Mouse (Mus musculus) kidney, adult 9 months (tissue): ENCODE data around the gene Prmt7.
"Not testable (repeated sequence)": the region's sequence is repeated elsewhere in the genome, so short reads cannot be mapped to it uniquely, and the experiment has no call there.

ENCODE experiments used
- DNase-seq: peaks from one replicate; pipeline ENCODE4 v3.0.0; 2022

Gene Prmt7

DNA sequence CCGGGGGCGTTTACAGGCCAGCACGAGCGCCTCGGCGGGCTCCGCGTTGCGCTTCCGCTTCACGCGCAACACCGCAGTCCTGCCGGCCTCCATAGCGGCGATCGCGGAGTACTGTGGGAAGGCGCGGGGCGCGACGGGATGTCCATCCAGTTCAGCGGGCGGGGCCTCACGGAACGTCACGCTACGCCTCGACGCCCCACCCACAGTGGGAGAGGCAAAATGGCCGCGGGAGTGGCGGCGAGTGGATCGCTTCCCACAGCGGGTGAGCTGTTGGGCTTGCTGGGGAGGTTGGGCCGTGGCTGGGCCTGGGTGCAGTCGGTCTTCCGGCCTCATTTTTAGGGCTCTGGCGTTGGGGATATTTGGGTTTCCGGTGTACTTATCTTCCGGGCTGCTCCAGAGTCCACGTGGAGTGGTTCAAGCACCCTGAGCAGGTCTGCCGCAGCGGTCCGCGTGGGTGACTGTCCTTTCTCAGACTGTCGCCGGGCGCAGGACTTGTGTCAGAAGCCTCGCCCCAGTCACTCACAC, at the start of gene Prmt7, which contains the start of gene Slc7a6os:
Prmt7 (plus strand) TSS at position 116 of the 525 bp plus-strand sequence.
Slc7a6os (minus strand) TSS at position 115 of the 525 bp plus-strand sequence.
- peak; percentile 95 for DNase-seq

DNA sequence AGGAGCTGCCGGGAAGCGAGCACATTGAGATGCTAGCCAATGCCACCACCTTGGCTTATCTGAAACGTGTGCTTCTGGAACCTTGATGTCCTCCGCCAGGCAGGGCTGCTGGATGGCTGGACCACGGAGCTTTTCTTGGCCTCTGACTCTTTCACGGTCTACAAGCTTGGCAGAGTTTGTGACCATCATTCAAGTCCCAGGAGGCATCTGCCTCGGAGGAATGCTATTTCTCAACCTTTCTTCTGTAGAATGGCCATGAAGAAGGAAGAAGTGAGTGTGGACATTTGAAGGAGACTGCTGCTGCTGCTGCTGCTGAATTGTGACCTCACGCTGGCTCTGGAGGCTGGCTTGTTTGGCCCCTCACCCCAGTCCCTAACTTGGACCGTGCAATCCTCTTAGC, 47.5 kb upstream of the Prmt7 start:
- DNase-seq, result no peak

DNA sequence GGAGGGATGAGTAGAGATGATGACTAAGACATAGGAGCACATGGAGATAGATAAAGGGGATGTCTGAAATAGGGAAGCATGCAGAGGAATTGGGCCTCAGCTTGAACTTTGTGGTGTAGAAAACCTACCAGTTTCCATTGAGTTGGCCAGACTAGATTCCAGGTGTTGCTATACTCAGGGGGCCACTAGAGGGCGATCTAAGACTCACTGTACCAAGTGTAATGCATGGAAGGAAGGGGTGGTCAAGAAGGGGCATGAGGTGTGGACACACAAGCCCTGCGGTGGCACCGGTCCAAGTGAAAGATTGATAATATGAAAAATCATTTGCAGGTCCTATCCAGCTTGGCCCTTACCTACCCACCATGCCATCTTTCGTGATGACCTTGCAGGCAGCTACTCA, 45.3 kb upstream of the Prmt7 start:
- peak; percentile 79 for DNase-seq

DNA sequence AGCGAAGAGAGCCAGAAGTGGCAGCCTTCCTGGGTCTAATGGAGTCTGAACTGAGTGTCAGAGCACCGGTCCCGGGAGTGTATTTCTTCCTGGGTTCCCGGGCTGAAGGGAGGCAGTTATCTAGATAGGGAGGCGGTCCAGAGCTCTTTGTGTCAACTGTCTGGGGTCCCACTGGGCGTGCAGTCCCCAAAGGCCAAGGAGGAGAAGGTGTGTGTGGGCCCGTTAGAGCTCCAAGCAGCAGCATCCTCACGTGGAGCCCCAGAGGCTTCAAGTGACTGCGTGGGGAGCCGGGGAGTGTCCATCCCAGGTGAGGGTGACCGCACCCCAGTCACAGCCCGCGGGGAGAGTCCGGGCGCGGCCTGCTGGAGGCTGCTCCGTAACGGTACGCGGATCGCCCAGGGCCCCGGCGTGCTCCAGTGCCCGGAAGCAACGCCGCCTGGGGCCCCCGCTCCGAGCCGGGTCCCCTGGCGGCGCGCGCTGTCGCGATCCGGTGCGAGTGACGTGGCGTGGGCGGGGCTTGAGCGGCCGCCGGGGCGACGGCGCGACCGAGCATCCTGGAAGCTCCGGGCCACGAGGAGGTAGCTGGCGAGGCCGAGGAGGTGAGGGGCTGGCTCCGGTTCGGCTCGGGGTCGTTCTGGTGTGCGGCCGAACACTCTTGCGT, 42.2 kb upstream of the Prmt7 start, which contains the start of gene Slc7a6:
Slc7a6 (plus strand) TSS at position 502 of the 661 bp plus-strand sequence.
- peak; percentile 67 for DNase-seq

DNA sequence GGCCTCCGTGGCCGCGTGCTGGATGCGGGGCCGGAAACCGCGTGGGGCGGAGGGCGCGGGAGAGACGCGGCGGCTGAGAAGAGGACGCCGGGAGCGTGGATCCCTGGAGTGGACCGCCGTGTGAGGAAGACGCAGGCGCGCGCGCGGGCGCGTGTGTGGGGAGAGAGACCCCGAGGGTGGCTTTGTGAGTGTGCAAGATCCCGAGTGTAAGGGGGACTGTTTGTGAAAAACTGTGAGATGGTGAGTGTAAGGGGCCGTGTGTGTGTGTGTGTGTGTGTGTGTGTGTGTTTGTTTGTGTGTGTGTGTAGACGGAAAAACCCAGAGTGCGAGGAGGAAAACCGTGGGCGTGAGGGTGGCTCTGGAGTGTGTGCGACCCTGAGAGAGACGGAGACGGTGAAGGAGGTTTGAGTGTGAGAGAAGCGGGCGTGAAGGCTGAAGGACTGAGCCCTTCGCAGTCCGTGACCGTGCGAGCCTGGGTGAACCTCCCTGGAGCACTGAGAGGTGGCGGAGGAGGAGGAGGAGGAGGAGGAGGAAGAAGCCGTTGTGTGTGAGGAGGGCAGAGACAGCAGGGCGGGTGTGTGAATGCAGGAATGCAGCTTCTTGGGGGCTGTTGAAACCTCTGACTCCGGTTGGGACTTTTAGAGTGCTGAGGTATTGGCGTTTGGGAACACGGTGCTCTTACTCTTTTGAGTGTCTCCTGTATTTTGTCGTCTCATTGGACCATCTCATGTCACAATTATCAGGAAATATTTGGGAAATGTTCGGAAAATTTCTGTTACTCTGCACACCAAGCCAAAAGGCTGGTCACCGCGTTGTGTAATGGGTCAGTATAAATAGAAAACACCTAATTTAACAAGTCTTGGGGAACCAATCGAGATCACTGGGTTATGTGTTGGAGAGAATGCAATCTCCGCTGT, 41.5 kb upstream of the Prmt7 start:
- DNase-seq, result no peak

DNA sequence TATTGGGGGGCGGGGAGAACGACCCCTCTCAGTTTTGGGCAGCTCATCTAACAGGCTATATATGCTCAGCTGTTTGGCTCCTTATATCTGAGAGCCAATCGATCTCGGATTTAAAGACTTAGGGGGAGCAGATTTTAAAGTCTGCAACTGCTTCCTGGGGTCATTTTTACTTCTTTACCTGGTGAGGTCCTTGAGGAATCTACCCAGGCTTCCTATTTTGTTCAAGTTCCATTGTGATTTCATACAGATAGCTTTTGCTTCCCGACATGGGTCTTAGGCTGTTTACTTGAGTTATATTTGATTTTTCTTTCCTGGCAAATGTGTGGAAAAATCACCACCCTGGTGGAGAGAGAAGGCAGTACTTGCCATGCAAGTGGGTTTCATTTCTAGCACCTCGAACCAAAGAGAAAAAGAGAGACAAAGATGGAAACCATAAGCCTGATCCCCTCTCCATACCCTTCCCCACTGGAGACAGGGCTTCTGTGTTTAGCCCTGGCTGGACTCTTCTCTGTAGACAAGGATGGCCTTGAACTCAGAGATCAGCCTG, 40.7 kb upstream of the Prmt7 start:
- no peak for DNase-seq

DNA sequence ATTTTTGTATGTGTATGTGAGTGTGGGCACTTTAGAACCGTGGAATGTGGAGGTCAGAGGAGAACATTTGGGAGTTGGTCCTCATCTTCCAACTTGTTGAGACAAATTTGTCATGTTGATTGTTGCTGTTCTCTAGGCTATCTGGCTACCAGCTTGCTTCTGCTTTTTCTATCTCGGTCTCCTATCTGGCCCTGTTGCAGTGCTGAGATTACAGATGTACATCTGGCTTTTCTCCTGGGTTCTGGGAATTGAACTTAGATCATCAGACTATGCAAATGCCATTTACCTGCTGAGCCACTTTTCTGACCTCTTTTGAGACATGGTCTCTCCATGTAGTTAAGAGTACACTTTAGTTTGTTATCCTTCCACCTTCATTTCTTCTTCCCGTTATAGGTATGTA, 37.2 kb upstream of the Prmt7 start:
- no peak for DNase-seq

DNA sequence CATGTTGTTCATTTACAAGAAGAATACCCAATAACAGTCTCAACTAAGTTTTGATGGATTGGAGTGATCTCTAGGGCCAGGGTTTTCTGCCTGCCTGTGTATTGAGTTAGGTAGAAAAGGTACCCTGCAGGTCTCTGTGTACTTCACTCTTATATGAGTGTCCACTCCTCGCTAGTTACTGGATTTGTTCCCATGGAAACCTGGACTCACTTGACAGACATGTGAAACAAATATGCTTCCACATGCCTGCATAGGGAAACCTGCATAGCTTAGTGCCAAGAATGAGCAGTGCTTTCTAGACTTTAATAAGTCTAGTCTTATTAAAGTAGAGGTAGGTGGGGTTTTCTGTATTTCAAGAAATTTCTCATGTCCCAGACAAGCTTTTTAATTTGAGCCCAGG, 33.8 kb upstream of the Prmt7 start:
- DNase-seq, result no peak

DNA sequence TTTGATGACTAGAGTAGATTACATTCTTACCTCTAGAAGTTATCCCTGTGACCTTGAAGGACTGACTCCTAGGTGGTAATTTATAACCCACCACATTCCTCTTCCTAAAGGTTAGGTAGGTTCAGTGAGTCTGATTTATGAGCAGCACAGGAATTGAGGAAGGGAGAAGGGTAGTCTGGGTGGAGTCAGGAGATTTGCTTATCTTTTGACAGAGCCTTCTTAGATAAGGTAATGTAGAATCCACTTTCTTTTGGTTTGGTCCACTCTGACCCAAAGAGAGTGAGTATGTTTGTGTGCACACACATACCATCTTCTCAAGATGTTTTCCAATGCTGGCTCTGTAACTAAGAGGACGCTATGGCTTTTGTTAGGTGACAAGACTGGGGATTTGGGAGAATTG, 33.1 kb upstream of the Prmt7 start:
- no peak for DNase-seq

DNA sequence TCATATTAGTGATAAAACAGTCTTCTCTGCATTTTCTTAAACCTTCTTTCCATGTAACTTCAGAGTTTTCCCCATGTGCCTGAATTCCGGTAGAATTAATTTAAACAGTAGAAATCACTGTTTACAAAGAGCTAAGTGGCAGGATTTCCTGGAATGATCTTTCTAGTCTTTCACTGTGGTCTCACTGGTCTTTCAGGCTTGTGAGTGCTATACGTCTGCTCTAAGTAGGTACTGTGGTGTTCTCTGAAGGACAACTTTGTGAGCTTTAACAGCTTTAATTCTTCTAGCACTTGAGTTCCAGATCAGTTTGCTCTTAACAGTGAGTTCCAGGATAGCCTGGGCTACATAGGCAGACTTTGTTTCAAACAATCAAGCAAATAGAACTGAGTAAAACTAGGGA, 32.3 kb upstream of the Prmt7 start:
- DNase-seq, result no peak

DNA sequence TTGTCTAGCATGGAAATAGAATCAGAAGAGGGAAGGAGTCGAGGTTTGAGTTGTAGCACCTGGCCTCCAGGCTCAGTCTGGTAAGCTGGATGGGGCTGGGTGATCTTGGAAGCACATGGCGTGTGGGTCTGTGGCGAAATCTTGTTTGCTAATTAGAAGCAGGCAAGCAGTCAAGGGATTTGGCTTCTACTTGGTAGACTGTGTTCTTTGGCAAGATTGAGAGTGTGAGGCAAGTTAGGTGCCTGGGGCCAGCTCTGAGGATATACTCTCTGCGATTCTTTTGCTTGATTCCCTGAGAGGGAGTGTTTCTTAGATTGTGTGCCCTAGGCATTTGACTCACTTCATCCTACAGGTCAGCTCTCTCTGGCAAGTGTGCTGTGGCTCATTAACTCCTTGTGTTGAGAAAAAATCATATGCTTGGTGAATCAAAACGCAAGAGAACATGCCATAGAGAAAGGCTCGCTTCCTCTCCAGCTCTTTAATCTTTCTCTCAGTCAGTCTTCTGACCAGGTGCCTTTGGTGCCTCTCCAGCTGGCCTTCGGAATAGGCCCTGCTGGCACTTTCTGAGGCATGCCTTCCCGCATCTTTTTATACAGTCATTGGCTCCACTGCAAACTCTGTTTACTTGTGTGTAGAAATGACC, 25.0 kb upstream of the Prmt7 start:
- DNase-seq, result no peak

DNA sequence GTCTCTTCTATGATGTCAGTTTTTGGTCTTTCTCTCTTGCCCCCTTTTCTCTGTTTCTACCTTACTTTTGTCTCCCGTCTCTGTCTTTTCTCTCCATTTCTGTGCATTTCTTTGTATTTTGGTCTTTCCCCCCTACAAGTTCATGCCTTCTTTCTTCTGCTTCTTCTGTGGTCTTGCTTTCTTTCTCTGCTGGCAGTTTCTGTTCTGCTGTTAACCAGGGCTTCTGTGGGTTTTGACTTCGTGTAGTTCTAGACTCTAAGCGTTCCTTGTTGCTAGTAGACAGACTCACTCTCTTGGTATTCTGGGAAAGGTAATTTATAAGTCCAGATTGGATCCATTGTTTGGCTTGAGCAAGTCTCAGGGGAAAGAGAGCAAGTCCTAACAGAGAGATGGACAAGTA, 24.3 kb upstream of the Prmt7 start:
- no peak for DNase-seq

DNA sequence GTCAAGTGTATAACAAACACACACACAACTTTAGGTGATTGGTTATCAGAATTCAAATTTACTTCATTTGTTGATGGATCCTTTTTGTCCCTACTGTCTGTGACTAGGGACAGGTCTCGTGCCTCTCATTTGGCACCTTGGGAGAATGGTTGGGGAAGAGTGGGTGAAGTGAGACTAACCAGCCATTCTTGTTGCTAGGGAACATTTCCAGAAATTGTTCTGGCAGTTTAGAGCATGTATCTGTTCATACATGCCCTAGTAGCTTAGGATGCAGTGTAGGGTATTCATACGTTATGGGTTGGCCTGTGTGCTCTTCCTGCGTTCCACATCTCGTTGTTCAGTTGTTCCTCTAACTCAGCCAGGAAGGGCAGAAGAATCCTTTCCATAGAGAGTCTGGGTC, 21.6 kb upstream of the Prmt7 start:
- no peak for DNase-seq

DNA sequence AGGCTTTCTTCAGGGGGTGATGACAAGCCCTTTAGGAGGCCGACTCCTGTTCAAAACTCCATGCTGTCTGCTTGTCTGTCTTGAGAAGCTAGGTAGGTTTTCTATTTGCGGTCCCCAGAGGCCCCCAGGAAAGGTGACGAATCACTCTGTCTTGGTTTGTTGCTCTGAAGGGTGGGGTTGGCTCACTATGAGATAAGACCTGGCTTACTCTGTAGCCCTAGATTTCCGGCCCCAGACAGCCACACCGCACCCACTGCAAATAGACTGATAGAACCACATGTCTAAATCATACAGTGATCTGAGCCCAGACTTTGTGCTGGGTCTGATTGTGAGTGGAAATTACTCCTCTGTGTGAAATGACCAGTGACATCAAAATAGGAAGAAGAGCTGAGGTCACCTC, 19.1 kb upstream of the Prmt7 start:
- DNase-seq, result no peak

DNA sequence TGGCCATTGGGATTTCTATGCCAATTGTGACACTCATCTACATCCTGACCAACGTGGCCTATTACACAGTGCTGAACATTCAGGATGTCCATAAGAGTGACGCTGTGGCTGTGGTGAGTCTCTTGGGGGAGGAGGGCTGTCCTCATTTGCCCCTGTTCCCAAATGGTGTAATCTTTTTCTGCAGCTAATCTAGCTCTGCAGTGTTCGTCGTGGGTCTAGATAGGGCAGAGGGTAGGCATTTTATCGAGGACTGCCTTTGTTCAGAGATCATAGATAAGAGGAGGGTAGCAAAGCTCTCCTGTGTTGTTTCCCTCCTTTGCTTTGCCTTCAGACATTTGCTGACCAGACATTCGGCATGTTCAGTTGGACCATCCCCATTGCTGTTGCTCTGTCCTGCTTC, 17.6 kb upstream of the Prmt7 start:
- no peak for DNase-seq

DNA sequence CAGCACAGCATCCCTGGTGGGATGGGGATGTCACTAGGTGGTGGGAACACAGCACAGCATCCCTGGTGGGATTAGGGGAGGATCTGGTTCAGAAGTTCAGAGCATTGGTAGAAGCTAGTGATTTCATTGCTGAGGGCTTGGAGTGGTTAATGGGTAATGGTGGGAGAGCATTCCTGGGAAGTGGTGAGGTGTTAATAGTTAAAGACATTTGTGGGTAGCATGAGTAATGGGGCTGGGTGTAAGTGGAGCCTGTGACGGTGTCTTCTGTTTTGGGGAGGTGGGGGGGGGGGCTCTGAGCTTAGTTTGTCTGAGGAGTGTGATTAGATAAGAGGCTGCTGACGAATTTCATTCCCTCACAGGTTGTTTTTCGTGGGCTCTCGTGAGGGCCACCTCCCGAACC, 16.7 kb upstream of the Prmt7 start:
- no peak for DNase-seq

DNA sequence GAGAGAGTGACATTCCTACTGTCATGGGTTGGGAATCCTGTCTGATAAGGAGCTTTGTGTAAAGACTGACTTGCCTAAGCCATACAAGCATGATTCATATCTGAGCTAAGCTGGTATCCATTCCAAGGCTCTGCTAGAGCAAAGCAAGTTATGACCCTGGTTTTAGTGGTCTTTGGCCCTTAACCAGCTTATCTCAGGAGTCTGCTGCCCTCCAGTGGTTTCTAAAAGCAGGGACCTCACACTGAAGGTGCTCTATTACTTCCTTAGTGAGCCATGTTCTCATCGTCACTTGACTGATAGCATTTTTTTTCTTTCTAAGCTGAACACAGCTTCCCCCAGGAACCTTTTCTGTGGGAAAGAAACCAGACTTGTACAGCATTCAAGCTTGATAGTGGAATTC, 12.0 kb upstream of the Prmt7 start:
- DNase-seq, result peak; percentile 53

DNA sequence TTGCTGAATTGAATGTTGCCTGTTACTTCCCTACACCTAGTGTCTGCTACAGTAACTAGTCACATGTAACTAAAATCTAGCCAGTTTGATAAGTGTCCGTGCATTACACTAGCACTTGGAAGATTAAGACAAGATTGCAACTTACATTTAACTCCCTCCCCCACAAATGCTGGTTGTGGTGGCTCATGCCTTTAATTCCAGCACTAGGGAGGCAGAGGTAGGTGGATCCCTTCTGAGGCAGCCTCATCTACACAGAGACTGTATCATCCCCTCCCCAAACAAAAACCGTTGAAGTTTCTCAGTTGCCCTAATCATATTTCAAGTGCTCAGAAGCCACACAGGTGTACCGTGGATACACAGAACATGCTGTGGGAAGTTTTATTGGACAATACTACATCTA, 11.1 kb upstream of the Prmt7 start:
- not testable (repeated sequence) for DNase-seq

DNA sequence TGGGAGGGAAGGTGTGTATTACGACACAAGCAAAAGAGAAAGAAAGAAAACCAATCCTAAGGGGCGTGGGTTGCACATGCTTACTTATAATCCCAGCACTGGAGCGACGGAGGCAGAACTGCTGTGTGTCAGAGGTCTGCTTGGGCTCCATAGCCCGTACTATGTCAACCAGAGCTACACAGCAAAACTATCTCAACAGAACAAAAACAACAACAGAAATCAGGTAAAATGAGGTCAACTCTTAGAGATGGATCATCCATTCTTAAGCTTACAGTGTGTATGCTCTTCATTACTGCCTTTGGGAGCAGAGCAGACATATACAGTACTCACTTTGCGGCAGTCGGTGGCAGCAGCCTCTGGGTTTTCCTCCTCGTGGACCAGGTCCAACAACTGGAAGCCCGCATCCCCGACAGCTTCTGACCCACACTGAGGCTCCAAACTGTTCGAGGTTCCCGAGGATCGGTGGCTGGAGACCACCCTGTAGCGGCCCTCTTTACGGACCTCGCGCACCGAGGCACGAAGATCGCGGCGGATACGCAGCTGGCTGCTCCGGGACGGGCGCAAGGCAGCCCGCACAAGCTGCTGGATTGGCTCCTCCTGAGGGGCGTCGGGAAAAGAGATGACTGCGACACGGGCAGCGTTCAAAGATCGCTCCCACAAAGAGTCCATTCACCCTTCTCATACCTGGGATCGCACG, 553 bp upstream of the Prmt7 start:
- no peak for DNase-seq

DNA sequence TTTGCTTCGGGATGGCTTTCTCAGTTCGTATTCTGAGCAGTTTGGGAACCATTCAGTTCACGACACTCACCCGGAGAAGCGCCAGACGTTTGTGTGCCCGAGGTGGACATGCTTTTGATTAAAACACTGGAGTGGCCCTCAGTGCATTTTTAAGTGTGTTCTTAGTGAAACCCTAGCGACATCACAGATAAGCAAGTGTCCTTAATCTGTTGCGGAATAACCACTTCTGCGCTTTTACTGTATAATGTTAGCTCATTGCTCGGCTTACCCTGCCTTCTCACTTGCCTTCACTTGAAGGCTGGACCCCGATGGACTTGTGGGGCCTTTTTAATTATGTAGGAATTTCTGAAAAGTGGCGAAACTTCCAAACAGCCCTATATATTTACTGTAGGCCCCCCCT, 685 bp downstream of the Prmt7 start:
- DNase-seq, result no peak

DNA sequence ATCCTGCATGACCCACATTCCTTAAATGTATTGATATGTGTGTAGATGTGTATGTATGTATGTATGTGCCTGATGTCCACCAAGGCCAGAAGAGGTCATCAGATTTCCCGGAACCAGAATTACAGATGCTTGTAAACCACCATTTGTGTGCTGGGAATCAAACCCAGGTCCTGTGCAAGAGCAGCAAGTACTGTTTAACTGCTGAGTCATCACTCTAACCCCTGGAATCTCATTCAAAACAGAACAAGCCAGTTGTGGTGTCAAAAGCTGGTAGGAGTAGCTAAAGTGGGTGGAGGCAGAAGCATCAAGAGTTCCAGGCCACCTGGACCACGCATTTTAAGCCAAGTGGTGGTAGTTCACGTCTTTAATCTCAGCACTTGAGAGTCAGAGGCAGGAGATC, 3.2 kb downstream of the Prmt7 start:
- no peak for DNase-seq

DNA sequence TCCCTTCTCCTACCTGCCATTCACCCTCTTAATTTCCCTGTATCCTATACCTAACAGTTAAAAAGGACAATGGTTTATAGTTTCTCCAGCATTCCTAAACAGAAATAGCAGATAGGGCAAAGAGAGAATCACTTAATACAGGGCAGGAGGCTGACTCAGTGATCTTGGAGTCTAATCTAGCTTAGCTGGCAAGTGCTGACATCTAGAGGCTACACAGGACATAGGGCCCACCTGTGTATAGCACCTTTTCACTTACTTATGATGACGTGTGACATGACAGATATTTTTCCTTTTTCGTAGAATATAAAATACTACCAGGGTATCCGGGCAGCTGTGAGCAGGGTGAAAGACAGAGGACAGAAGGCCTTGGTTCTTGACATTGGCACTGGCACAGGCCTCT, 8.9 kb downstream of the Prmt7 start:
- no peak for DNase-seq

DNA sequence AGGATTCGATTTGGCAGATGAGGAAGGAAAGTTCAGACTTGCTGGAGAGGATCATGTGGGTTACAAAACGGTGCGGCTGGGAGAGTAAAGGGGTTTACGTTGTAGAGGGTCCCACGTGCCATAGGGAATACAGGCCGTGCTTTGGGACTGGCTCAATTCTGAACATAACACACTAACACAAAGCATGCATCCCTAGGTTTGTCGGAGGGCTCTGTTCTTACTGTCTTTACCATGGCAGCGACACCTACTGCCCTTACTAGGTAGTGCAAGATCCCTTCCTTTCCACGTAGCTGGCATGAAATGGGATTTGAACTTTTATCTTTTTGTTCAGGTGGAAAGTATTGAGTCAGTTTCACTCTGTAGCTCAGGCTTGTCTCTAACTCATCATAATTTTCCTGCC, 15.9 kb downstream of the Prmt7 start:
- DNase-seq, result peak; percentile 52
